Mouse (Mus musculus): Measurements from ENCODE around the gene Sec63. TPM values are rescaled to one million over a fixed set of nuclear protein-coding genes. Genes with fewer than 3 reads are reported as not detected.

Sec63 gene
- polyA plus RNA-seq, 1 experiment: 35.1 TPM

DNA sequence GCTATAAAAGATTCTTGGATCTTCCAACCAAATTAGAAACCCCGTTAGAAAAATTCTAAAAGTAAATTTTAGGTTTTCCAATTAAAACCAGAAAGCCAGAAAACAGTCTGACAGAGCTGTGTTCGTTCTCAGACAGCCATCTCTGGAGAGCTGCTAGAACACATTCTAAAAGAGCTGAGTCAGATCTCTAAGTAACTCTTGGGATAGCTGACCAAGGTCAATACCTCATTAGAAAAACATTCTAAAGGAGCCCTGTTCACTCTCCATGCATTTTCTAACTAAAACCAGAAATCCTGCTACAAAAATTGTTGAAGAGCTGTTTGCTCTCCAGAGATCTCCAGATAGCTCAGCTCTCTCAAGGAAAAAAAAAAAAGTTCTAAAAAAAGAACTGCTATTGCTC lies 31.7 kb upstream of the Sec63 start:
- H3K36me3 ChIP-seq (ENCODE audit: control insufficient read depth, insufficient read depth, low read length, poor library complexity, severe bottlenecking): no peaks in the 10 kb centered on the region
- no peaks in the 10 kb centered on the region for H3K9me3 ChIP-seq (replicated peaks; ENCODE audit: control insufficient read depth, insufficient read depth, low read length, poor library complexity, severe bottlenecking)
- H3K27ac ChIP-seq (ENCODE audit: insufficient read depth, low read length): no peak overlapping the region
- no peak overlapping the region for H3K9ac ChIP-seq (ENCODE audit: low read depth, poor library complexity, severe bottlenecking)
- no peak for TF ChIP-seq EP300 (IDR thresholded peaks at IDR 0.05; ENCODE audit: insufficient read depth, low read depth, low read length)
- no peak for TF ChIP-seq CTCF (IDR thresholded peaks at IDR 0.05; ENCODE audit: low read depth, low read length)
- no peak for TF ChIP-seq POLR2A (IDR thresholded peaks at IDR 0.05; ENCODE audit: insufficient read depth, low read length)
- H3K27me3 ChIP-seq (ENCODE audit: control insufficient read depth, insufficient read depth, low read length, poor library complexity, severe bottlenecking): no peaks in the 10 kb centered on the region
- H3K4me1 ChIP-seq (ENCODE audit: control insufficient read depth, insufficient read depth, low read length): no peaks in the 10 kb centered on the region
- no peak overlapping the region for H3K4me3 ChIP-seq (ENCODE audit: low read depth, low read length)

DNA sequence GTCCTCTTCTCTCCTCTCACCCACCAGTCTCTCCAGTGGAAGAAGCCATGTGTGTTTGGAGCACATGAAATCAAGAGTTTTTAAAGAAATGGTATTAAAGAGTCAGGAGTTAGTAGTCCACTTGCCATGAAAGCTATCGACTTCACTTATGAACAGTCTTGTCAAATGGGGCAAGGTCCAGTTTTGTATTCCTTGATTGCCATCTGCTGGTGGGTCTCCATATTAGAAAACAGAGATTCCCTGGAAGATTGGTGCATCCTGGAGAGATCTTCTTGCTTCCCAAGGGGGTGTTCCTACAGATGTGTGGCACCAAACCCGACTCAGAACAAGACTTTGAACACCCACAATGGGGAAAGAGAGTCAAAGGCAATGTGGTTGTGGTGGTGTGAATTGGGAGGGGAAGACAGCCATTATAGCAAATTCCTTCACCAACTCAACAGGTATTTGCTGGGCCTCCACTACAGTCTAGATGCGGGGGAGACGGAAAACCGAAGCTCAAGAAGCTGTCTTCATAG lies 26.7 kb upstream of the Sec63 start:
- Histone ChIP-seq H3K36me3 (ENCODE audit: control insufficient read depth, insufficient read depth, low read length, poor library complexity, severe bottlenecking) (no peaks in the 10 kb centered on the region), H3K4me1 (ENCODE audit: control insufficient read depth, insufficient read depth, low read length) (no peaks in the 10 kb centered on the region)
- TF ChIP-seq CTCF (IDR thresholded peaks at IDR 0.05; ENCODE audit: low read depth, low read length) (no peak), POLR2A (IDR thresholded peaks at IDR 0.05; ENCODE audit: insufficient read depth, low read length) (no peak), EP300 (IDR thresholded peaks at IDR 0.05; ENCODE audit: insufficient read depth, low read depth, low read length) (no peak)

DNA sequence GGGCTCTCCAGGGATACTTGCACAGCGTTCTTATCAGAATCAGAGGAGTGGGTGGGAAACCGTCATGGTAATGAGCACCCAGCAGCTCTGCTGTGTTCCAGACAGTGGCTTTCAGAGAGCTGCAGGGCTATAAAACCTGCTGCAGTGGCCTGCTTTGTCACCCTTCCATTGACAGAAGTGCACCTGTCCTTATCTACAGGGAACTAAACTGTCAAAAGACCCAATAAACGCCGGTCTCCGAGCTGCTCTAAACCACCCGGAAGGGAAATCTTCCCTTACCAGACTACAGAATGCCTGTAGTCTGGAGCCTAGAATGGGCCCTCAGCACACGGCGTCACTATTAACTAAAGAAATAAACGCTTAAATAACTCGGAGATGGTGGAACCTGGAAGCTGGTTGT lies 9.5 kb upstream of the Sec63 start:
- Histone ChIP-seq H3K4me3 (ENCODE audit: low read depth, low read length) (no peak overlapping the region), H3K27ac (ENCODE audit: insufficient read depth, low read length) (no peak overlapping the region), H3K27me3 (ENCODE audit: control insufficient read depth, insufficient read depth, low read length, poor library complexity, severe bottlenecking) (no peaks in the 10 kb centered on the region), H3K36me3 (ENCODE audit: control insufficient read depth, insufficient read depth, low read length, poor library complexity, severe bottlenecking) (no peaks in the 10 kb centered on the region), H3K9me3 (replicated peaks; ENCODE audit: control insufficient read depth, insufficient read depth, low read length, poor library complexity, severe bottlenecking) (no peaks in the 10 kb centered on the region), H3K4me1 (ENCODE audit: control insufficient read depth, insufficient read depth, low read length) (no peaks in the 10 kb centered on the region), H3K9ac (ENCODE audit: low read depth, poor library complexity, severe bottlenecking) (no peak overlapping the region)
- no peak for TF ChIP-seq CTCF (IDR thresholded peaks at IDR 0.05; ENCODE audit: low read depth, low read length)
- no peak for TF ChIP-seq EP300 (IDR thresholded peaks at IDR 0.05; ENCODE audit: insufficient read depth, low read depth, low read length)
- no peak for TF ChIP-seq POLR2A (IDR thresholded peaks at IDR 0.05; ENCODE audit: insufficient read depth, low read length)

More for the DNA sequence above, 26.7 kb upstream of the Sec63 start:
- Histone ChIP-seq H3K27me3 (ENCODE audit: control insufficient read depth, insufficient read depth, low read length, poor library complexity, severe bottlenecking) (no peaks in the 10 kb centered on the region), H3K4me3 (ENCODE audit: low read depth, low read length) (no peak overlapping the region), H3K27ac (ENCODE audit: insufficient read depth, low read length) (no peak overlapping the region), H3K9ac (ENCODE audit: low read depth, poor library complexity, severe bottlenecking) (no peak overlapping the region), H3K9me3 (replicated peaks; ENCODE audit: control insufficient read depth, insufficient read depth, low read length, poor library complexity, severe bottlenecking) (no peaks in the 10 kb centered on the region)

- Histone ChIP-seq H3K9ac (ENCODE audit: low read depth, poor library complexity, severe bottlenecking) (no peak overlapping the region), H3K4me3 (ENCODE audit: low read depth, low read length) (no peak overlapping the region), H3K4me1 (ENCODE audit: control insufficient read depth, insufficient read depth, low read length) (no peaks in the 10 kb centered on the region), H3K27ac (ENCODE audit: insufficient read depth, low read length) (no peak overlapping the region), H3K36me3 (ENCODE audit: control insufficient read depth, insufficient read depth, low read length, poor library complexity, severe bottlenecking) (no peaks in the 10 kb centered on the region), H3K9me3 (replicated peaks; ENCODE audit: control insufficient read depth, insufficient read depth, low read length, poor library complexity, severe bottlenecking) (no peaks in the 10 kb centered on the region), H3K27me3 (ENCODE audit: control insufficient read depth, insufficient read depth, low read length, poor library complexity, severe bottlenecking) (no peaks in the 10 kb centered on the region)
- no peak for TF ChIP-seq POLR2A (IDR thresholded peaks at IDR 0.05; ENCODE audit: insufficient read depth, low read length)
- no peak for TF ChIP-seq EP300 (IDR thresholded peaks at IDR 0.05; ENCODE audit: insufficient read depth, low read depth, low read length)
- TF ChIP-seq CTCF (IDR thresholded peaks at IDR 0.05; ENCODE audit: low read depth, low read length): no peak
These were observed 7.0 kb upstream of the Sec63 start for GRCm38 (mm10) chr10:42754341-42754740.

GRCm38 (mm10) chr10:42759741-42760140 lies 1.6 kb upstream of the Sec63 start:
- Histone ChIP-seq H3K27ac (ENCODE audit: insufficient read depth, low read length) (no peak overlapping the region), H3K27me3 (ENCODE audit: control insufficient read depth, insufficient read depth, low read length, poor library complexity, severe bottlenecking) (no peaks in the 10 kb centered on the region), H3K4me3 (ENCODE audit: low read depth, low read length) (no peak overlapping the region), H3K9me3 (replicated peaks; ENCODE audit: control insufficient read depth, insufficient read depth, low read length, poor library complexity, severe bottlenecking) (no peaks in the 10 kb centered on the region), H3K9ac (ENCODE audit: low read depth, poor library complexity, severe bottlenecking) (no peak overlapping the region), H3K4me1 (ENCODE audit: control insufficient read depth, insufficient read depth, low read length) (no peaks in the 10 kb centered on the region), H3K36me3 (ENCODE audit: control insufficient read depth, insufficient read depth, low read length, poor library complexity, severe bottlenecking) (no peaks in the 10 kb centered on the region)
- TF ChIP-seq CTCF (IDR thresholded peaks at IDR 0.05; ENCODE audit: low read depth, low read length) (no peak), POLR2A (IDR thresholded peaks at IDR 0.05; ENCODE audit: insufficient read depth, low read length) (no peak), EP300 (IDR thresholded peaks at IDR 0.05; ENCODE audit: insufficient read depth, low read depth, low read length) (no peak)

DNA sequence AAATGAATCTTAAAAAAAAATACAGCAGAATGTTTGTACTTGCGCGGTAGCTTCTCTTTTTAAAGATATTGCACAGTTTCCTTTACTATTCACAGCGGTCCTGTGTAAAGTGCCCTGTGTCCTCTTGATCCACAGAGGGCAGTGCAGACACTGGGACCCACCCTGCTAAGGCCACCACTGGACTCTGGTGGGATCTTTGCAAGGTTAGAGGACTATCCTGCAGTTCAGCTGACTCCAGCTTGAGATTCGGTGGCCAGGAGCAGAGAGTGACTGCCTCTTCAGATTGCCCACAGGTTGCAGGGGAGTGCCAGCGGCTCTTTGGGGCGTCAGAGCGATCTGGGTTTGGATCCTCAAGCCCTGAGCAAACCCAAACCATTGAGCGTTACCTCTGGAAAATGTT lies 967 bp upstream of the Sec63 start:
- no peaks in the 10 kb centered on the region for H3K9me3 ChIP-seq (replicated peaks; ENCODE audit: control insufficient read depth, insufficient read depth, low read length, poor library complexity, severe bottlenecking)
- H3K27me3 ChIP-seq (ENCODE audit: control insufficient read depth, insufficient read depth, low read length, poor library complexity, severe bottlenecking): no peaks in the 10 kb centered on the region
- no peak overlapping the region for H3K27ac ChIP-seq (ENCODE audit: insufficient read depth, low read length)
- H3K4me1 ChIP-seq (ENCODE audit: control insufficient read depth, insufficient read depth, low read length): no peaks in the 10 kb centered on the region
- TF ChIP-seq EP300 (IDR thresholded peaks at IDR 0.05; ENCODE audit: insufficient read depth, low read depth, low read length): no peak
- no peak for TF ChIP-seq POLR2A (IDR thresholded peaks at IDR 0.05; ENCODE audit: insufficient read depth, low read length)
- TF ChIP-seq CTCF (IDR thresholded peaks at IDR 0.05; ENCODE audit: low read depth, low read length): no peak
- no peak overlapping the region for H3K9ac ChIP-seq (ENCODE audit: low read depth, poor library complexity, severe bottlenecking)
- H3K36me3 ChIP-seq (ENCODE audit: control insufficient read depth, insufficient read depth, low read length, poor library complexity, severe bottlenecking): no peaks in the 10 kb centered on the region
- no peak overlapping the region for H3K4me3 ChIP-seq (ENCODE audit: low read depth, low read length)

Data from ES-Bruce4 (cell line).